Mouse (Mus musculus): ENCODE results near the gene Gm3336. TPM values are rescaled to one million over a fixed set of nuclear protein-coding genes. Genes with fewer than 3 reads are reported as not detected.

The Gm3336 gene
- total and polyA plus RNA-seq, 2 experiments, result 0.28 to 1.0 TPM

- Histone ChIP-seq H3K27me3 (ENCODE audit: control insufficient read depth, insufficient read depth, low read length) (no peaks in the 10 kb centered on the region), H3K4me3 (ENCODE audit: insufficient read depth, low read depth, low read length) (no peak overlapping the region), H3K79me2 (ENCODE audit: control insufficient read depth, insufficient read depth, low read length) (no peaks in the 10 kb centered on the region; the same call in 1 of the 2 replicates), H3K27ac (replicated peaks; ENCODE audit: insufficient read depth, low read depth, low read length) (no peak overlapping the region), H3K4me1 (ENCODE audit: control insufficient read depth, insufficient read depth, low read length) (no peaks in the 10 kb centered on the region), H3K36me3 (ENCODE audit: control insufficient read depth, insufficient read depth, low read length) (no peaks in the 10 kb centered on the region), H3K9ac (ENCODE audit: low read depth, low read length) (no peak overlapping the region)
- DNase-seq (ENCODE audit: extremely low read depth, low read depth, low spot score), result no peak
- TF ChIP-seq POLR2A (IDR thresholded peaks at IDR 0.05; ENCODE audit: extremely low read depth, insufficient read depth, low read length) (no peak), CTCF (IDR thresholded peaks at IDR 0.05; ENCODE audit: low read depth, low read length) (no peak)
- WGBS, result 90% methylated on average over 4 of the region's 4 CpGs
Observed at GRCm38 (mm10) chr8:70730956-70731355, 12.6 kb downstream of the Gm3336 start.

GRCm38 (mm10) chr8:70737705-70738104 is 19.4 kb downstream of the Gm3336 start:
- Histone ChIP-seq H3K9ac (ENCODE audit: low read depth, low read length) (no peak overlapping the region), H3K79me2 (ENCODE audit: control insufficient read depth, insufficient read depth, low read length) (no peaks in the 10 kb centered on the region), H3K27ac (replicated peaks; ENCODE audit: insufficient read depth, low read depth, low read length) (no peak overlapping the region), H3K36me3 (ENCODE audit: control insufficient read depth, insufficient read depth, low read length) (no peaks in the 10 kb centered on the region), H3K4me1 (ENCODE audit: control insufficient read depth, insufficient read depth, low read length) (no peaks in the 10 kb centered on the region), H3K4me3 (ENCODE audit: insufficient read depth, low read depth, low read length) (no peak overlapping the region), H3K27me3 (ENCODE audit: control insufficient read depth, insufficient read depth, low read length) (no peaks in the 10 kb centered on the region)
- whole genome bisulfite sequencing, result 72% methylated on average over 5 of the region's 5 CpGs
- TF ChIP-seq POLR2A (IDR thresholded peaks at IDR 0.05; ENCODE audit: extremely low read depth, insufficient read depth, low read length) (no peak), CTCF (IDR thresholded peaks at IDR 0.05; ENCODE audit: low read depth, low read length) (no peak)
- no peak for DNase-seq (ENCODE audit: extremely low read depth, low read depth, low spot score)

- Histone ChIP-seq H3K36me3 (ENCODE audit: control insufficient read depth, insufficient read depth, low read length) (no peaks in the 10 kb centered on the region), H3K79me2 (ENCODE audit: control insufficient read depth, insufficient read depth, low read length) (no peaks in the 10 kb centered on the region), H3K4me3 (ENCODE audit: insufficient read depth, low read depth, low read length) (no peak overlapping the region), H3K9ac (ENCODE audit: low read depth, low read length) (no peak overlapping the region), H3K27ac (replicated peaks; ENCODE audit: insufficient read depth, low read depth, low read length) (no peak overlapping the region), H3K27me3 (ENCODE audit: control insufficient read depth, insufficient read depth, low read length) (no peaks in the 10 kb centered on the region), H3K4me1 (ENCODE audit: control insufficient read depth, insufficient read depth, low read length) (no peaks in the 10 kb centered on the region)
- 84% methylated on average over 3 of the region's 3 CpGs for whole genome bisulfite sequencing
- no peak for DNase-seq (ENCODE audit: extremely low read depth, low read depth, low spot score)
- TF ChIP-seq CTCF (IDR thresholded peaks at IDR 0.05; ENCODE audit: low read depth, low read length) (no peak), POLR2A (IDR thresholded peaks at IDR 0.05; ENCODE audit: extremely low read depth, insufficient read depth, low read length) (no peak)
Observed at GRCm38 (mm10) chr8:70738211-70738610, 19.9 kb downstream of the Gm3336 start.

GRCm38 (mm10) chr8:70741661-70742060 is 23.3 kb downstream of the Gm3336 start:
- Histone ChIP-seq H3K4me3 (ENCODE audit: insufficient read depth, low read depth, low read length) (no peak overlapping the region), H3K27me3 (ENCODE audit: control insufficient read depth, insufficient read depth, low read length) (no peaks in the 10 kb centered on the region), H3K27ac (replicated peaks; ENCODE audit: insufficient read depth, low read depth, low read length) (no peak overlapping the region), H3K9ac (ENCODE audit: low read depth, low read length) (no peak overlapping the region), H3K36me3 (ENCODE audit: control insufficient read depth, insufficient read depth, low read length) (no peaks in the 10 kb centered on the region), H3K79me2 (ENCODE audit: control insufficient read depth, insufficient read depth, low read length) (no peaks in the 10 kb centered on the region), H3K4me1 (ENCODE audit: control insufficient read depth, insufficient read depth, low read length) (peaks cover 3% of the 10 kb centered on the region; the same call in 1 of the 2 replicates)
- 84% methylated on average over 5 of the region's 5 CpGs for WGBS
- DNase-seq (ENCODE audit: extremely low read depth, low read depth, low spot score), result no peak
- TF ChIP-seq POLR2A (IDR thresholded peaks at IDR 0.05; ENCODE audit: extremely low read depth, insufficient read depth, low read length) (no peak), CTCF (IDR thresholded peaks at IDR 0.05; ENCODE audit: low read depth, low read length) (no peak)

GRCm38 (mm10) chr8:70742176-70742575 is 23.8 kb downstream of the Gm3336 start:
- TF ChIP-seq CTCF (IDR thresholded peaks at IDR 0.05; ENCODE audit: low read depth, low read length), result no peak
- no peak for TF ChIP-seq POLR2A (IDR thresholded peaks at IDR 0.05; ENCODE audit: extremely low read depth, insufficient read depth, low read length)
- WGBS, result 84% methylated on average over 11 of the region's 11 CpGs
- Histone ChIP-seq H3K27me3 (ENCODE audit: control insufficient read depth, insufficient read depth, low read length) (no peaks in the 10 kb centered on the region), H3K4me3 (ENCODE audit: insufficient read depth, low read depth, low read length) (no peak overlapping the region), H3K79me2 (ENCODE audit: control insufficient read depth, insufficient read depth, low read length) (no peaks in the 10 kb centered on the region), H3K9ac (ENCODE audit: low read depth, low read length) (no peak overlapping the region), H3K36me3 (ENCODE audit: control insufficient read depth, insufficient read depth, low read length) (no peaks in the 10 kb centered on the region), H3K27ac (replicated peaks; ENCODE audit: insufficient read depth, low read depth, low read length) (no peak overlapping the region), H3K4me1 (ENCODE audit: control insufficient read depth, insufficient read depth, low read length) (peaks cover 3% of the 10 kb centered on the region; the same call in 1 of the 2 replicates)
- no peak for DNase-seq (ENCODE audit: extremely low read depth, low read depth, low spot score)

GRCm38 (mm10) chr8:70742981-70743655 is 24.8 kb downstream of the Gm3336 start:
- Histone ChIP-seq H3K27me3 (ENCODE audit: control insufficient read depth, insufficient read depth, low read length) (no peaks in the 10 kb centered on the region), H3K36me3 (ENCODE audit: control insufficient read depth, insufficient read depth, low read length) (no peaks in the 10 kb centered on the region), H3K4me3 (ENCODE audit: insufficient read depth, low read depth, low read length) (peak overlapping the region; percentile 44; the same call in 1 of the 2 replicates), H3K79me2 (ENCODE audit: control insufficient read depth, insufficient read depth, low read length) (no peaks in the 10 kb centered on the region), H3K4me1 (ENCODE audit: control insufficient read depth, insufficient read depth, low read length) (peaks cover 3% of the 10 kb centered on the region; the same call in 1 of the 2 replicates), H3K27ac (replicated peaks; ENCODE audit: insufficient read depth, low read depth, low read length) (peak overlapping the region; percentile 56; the same call in 1 of the 2 replicates), H3K9ac (ENCODE audit: low read depth, low read length) (peak overlapping the region; percentile 61)
- TF ChIP-seq POLR2A (IDR thresholded peaks at IDR 0.05; ENCODE audit: extremely low read depth, insufficient read depth, low read length) (no peak), CTCF (IDR thresholded peaks at IDR 0.05; ENCODE audit: low read depth, low read length) (no peak)
- DNase-seq (ENCODE audit: extremely low read depth, low read depth, low spot score), result no peak
- 63% methylated on average over 38 of the region's 38 CpGs for WGBS

Data from liver, adult 2 months (tissue).